26 mouse cellular contexts compared by ENCODE assay signal in the genomic region with DNA sequence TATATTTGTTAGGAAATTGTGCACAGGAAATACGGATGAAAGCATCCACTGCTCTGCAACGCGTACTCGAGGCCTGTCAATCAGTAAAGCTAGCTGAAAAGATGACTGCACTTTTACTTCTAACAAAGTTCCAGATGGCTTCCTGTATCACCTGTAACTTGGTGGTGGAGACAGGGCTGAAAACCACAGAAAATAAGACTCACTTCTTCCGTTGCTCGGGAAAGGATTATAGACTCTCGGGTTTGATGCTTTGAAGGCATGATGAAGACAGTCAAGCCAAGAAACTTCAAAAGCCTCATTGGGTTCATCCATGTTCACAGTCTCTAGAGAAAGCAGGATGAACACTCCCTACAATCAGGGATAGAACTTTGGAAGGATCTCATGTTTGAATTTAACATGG.
"Had no signal": no experiment of that assay in that cellular context is flagged by ENCODE, and none has a peak within 500 bp of the region (broad histone marks: within the 10 kb centered on the region; RNA-seq: fewer than 3 reads in every experiment).

No protein-coding gene starts in this region.

- H3K4me1 ChIP-seq: embryonic facial prominence, embryonic 12.5 days had no signal

- H3K9me3 ChIP-seq: embryonic facial prominence, embryonic 10.5 days; embryonic facial prominence, embryonic 12.5 days; embryonic facial prominence, embryonic 13.5 days; embryonic facial prominence, embryonic 15.5 days; forebrain, embryonic 10.5 days; forebrain, embryonic 12.5 days; forebrain, embryonic 13.5 days; forebrain, embryonic 15.5 days had no signal

- H3K27me3 ChIP-seq: embryonic facial prominence, embryonic 12.5 days; embryonic facial prominence, embryonic 13.5 days; embryonic facial prominence, embryonic 15.5 days; forebrain, embryonic 12.5 days; forebrain, embryonic 13.5 days; forebrain, embryonic 15.5 days had no signal

- H3K9ac ChIP-seq: embryonic facial prominence, embryonic 12.5 days; embryonic facial prominence, embryonic 13.5 days; embryonic facial prominence, embryonic 15.5 days; forebrain, embryonic 12.5 days; forebrain, embryonic 13.5 days; forebrain, embryonic 15.5 days; forebrain, postnatal 0 days had no signal

- H3K4me2 ChIP-seq: embryonic facial prominence, embryonic 12.5 days; embryonic facial prominence, embryonic 13.5 days; embryonic facial prominence, embryonic 15.5 days; forebrain, embryonic 12.5 days; forebrain, embryonic 13.5 days; forebrain, embryonic 15.5 days had no signal

- H3K36me3 ChIP-seq: embryonic facial prominence, embryonic 10.5 days; embryonic facial prominence, embryonic 12.5 days; embryonic facial prominence, embryonic 13.5 days; embryonic facial prominence, embryonic 15.5 days; forebrain, embryonic 10.5 days; forebrain, embryonic 12.5 days; forebrain, embryonic 15.5 days had no signal

- H3K4me3 ChIP-seq: embryonic facial prominence, embryonic 10.5 days; embryonic facial prominence, embryonic 12.5 days; embryonic facial prominence, embryonic 13.5 days; embryonic facial prominence, embryonic 15.5 days; erythroblast, embryonic 14.5 days; forebrain, embryonic 10.5 days; forebrain, embryonic 12.5 days; forebrain, embryonic 13.5 days; forebrain, embryonic 15.5 days; gastrocnemius, adult 2 months had no signal

- DNase-seq: cerebellum, adult 2 months; cerebellum, adult 8-10 months; cerebellum, adult 9-10 months; cerebellum, adult 9-11 months; cerebellum, postnatal 10 days; cerebellum, postnatal 14 days; cerebellum, postnatal 25 days; cerebellum, postnatal 36 days; embryo, embryonic 11 days; forebrain, postnatal 0 days; gastrocnemius, adult 2 months; gastrocnemius, postnatal 10 days; gastrocnemius, postnatal 14 days; gastrocnemius, postnatal 25 days; gastrocnemius, postnatal 36 days; heart, adult 11 months; heart, adult 18-20 months had no signal

- H3K27ac ChIP-seq: embryonic facial prominence, embryonic 10.5 days; embryonic facial prominence, embryonic 12.5 days; embryonic facial prominence, embryonic 13.5 days; embryonic facial prominence, embryonic 15.5 days; forebrain, embryonic 10.5 days; forebrain, embryonic 12.5 days; forebrain, embryonic 13.5 days; forebrain, embryonic 15.5 days; gastrocnemius, adult 2 months had no signal
